Mouse (Mus musculus) embryo, embryonic 10.5 days (tissue): ENCODE measurements at regions not wholly inside any gene's neighbourhood (a gene's known extent, or its start where the extent isn't known, plus 50 kb on each side); places are given as distances from the start of the nearest gene placed in this dataset.

Source experiments
- DNase-seq: peaks from one replicate; pipeline ENCODE4 v3.0.0-alpha.2; 2015; ENCODE audit warnings: low spot score

DNA sequence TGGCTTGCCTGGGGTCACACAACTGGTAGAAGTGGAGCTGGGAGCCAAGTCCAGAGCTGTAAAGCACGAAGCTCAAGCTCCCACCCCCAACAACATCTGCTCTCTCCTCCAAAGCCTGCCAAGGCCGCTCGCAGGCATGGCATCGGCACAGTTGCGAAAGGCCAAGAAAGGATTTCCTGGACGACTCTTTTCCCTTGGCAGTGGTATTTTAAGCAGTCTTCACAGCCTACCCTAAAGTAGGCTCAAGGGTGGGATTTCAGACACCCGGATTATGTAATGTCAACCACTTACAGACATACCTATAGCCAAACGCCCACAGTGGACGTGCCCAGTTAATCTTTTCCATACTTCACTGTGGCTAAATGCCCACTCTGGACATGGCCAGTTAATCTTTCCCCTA lies 162.6 kb downstream of the Inhbb start:
- no peak for DNase-seq

- DNase-seq: no peak
Observed at GRCm38 (mm10) chr1:119256769-119257168, 165.3 kb downstream of the Inhbb start.

- peak; percentile 10 for DNase-seq
Observed at GRCm38 (mm10) chr1:119256097-119256473, 166.0 kb downstream of the Inhbb start.

DNA sequence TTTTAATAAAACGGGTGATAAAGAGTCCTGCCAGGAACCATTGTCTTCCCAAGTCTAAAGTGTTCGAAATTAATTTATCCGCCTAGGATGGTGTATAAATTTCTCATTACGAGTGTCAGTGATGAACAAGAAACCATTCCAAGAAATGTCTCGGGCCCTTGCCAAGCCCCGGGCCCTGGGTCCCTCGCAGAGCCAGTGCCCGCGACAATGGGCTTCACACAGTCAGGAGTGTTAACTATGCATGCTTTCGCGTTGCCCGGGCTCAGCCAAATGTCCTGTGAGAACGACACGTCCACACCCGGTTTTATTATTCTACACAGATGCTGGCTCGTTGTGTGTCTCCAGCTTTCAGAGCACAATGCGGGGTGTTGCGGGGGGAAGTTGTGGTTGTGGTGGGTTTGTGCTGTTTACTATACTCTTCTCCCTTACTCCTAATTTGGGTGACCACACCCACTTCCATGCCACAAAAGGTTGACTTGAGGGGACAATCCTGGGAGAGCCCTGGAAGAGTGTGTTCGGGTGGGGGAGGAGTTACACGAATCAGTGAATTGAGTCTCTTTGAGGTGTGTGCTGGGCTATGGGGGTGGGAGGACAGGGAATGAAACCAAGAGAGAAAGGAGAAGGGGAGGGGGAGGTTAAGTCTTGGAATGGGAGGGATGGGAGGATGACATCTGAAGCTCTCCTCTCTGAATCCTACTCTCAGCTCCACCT lies 166.5 kb downstream of the Inhbb start:
- peak; percentile 22 for DNase-seq

- no peak for DNase-seq
Observed at GRCm38 (mm10) chr1:119254928-119255327, 167.1 kb downstream of the Inhbb start.

DNA sequence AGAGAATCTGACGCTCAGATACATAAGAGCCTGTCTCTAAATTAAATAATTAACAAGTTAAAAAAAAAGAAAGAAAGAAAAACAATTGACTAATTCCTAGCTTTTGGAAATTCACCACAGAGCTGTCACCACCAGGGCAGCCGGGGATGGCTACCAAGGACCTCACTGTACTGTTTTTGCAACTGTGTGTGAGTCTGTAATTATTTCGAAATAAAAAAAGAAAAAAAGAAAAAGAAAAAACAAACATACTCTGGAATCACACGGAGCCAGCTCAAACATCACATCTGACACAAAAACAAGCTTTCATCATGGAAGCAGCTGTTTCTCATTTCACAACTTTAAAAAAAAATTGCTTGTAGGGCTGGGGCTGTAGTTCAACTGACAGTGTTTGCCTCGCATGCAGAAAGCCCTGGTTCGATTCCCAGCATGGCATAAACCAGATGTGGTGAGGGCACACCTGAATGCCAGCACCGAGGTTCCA lies 168.6 kb downstream of the Inhbb start:
- peak; percentile 14 for DNase-seq

DNA sequence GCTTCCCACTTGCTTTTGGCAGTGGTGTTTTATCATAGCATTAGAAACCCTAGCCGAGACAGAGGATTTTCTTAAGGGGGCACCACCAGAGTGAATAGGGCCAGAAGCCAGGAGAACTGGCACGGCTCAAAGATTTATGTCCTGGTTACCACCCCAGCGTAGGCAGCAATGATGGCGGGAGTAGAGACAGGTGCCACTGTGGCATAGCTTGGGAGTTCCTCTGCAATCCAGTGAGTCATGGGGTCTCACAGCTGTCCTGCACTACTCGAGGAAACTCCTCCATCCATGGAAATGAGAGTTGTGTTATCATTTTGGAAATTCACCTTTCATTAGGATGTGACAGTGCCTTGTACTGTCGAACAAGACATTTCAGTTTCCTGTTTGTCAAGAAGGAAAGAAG lies 169.6 kb downstream of the Inhbb start:
- no peak for DNase-seq

DNA sequence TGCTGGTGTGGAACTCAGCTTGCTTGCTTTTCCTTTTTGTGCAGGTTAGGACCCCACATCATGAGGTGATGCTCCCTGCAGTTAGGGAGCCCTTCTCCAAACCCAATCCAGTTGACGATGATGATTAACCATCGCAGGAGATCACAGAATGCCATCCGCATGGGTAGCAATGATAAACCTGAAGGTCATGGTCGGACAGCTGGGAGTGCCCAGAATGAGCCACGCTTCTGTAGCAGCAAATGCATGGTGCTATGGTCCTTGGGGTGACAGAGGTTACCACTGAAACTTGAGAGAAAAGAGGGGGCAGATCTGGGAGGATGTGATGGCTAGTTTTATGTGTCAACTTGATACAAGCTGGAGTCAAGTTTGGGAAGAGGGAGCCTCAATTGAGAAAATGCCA lies 170.3 kb downstream of the Inhbb start:
- DNase-seq: no peak

- DNase-seq: no peak
Observed at GRCm38 (mm10) chr1:119248776-119249495, 173.1 kb downstream of the Inhbb start.

GRCm38 (mm10) chr1:119247117-119247516 lies 174.9 kb downstream of the Inhbb start:
- DNase-seq: no peak

GRCm38 (mm10) chr1:119238463-119238862 lies 183.6 kb downstream of the Inhbb start:
- no peak for DNase-seq

- peak; percentile 21 for DNase-seq
Observed at GRCm38 (mm10) chr1:119236787-119237186, 183.4 kb upstream of the Gli2 start.

- no peak for DNase-seq
Observed at GRCm38 (mm10) chr1:119234449-119234848, 181.0 kb upstream of the Gli2 start.

GRCm38 (mm10) chr1:119226996-119227395 lies 173.6 kb upstream of the Gli2 start:
- DNase-seq: no peak

DNA sequence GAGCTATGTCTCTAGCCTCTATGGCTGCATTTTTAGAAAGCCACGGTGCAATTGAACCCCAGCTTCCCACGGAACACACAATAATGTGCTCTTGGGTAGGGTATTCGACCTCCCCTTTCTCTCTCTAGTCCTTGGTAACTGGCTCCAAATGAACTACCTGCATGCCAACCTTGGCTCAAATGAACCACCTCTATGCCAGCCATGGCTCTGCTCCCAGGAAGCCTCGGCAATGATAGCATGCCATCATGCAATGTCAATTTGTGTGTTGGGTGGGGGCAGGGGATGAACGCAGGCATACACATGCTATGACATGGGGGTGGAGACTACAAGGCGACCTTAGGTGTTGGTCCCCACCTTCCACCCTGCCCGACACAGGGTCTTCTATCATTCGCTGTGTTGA lies 170.5 kb upstream of the Gli2 start:
- DNase-seq: no peak

DNA sequence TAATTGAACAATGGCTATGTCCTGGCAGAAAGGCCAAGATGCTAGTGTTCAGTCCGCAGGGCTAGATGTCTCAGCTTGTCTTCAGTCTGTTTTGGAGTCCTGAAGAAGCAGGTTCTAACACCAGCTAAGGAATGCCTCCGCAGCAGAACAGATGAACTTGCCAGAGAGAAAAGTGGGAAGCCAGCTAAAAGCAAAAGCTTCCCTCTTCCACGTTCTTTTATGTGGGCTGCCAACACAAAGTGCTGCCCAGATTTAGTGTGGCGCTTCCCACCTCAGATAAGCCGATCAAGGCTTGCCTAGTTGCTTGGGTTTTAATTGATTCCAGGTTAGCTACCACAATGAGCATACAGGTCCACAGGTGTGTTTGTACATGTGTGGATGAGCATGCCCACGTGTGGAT lies 168.5 kb upstream of the Gli2 start:
- DNase-seq: no peak

GRCm38 (mm10) chr1:119221012-119221411 lies 167.6 kb upstream of the Gli2 start:
- DNase-seq: no peak

DNA sequence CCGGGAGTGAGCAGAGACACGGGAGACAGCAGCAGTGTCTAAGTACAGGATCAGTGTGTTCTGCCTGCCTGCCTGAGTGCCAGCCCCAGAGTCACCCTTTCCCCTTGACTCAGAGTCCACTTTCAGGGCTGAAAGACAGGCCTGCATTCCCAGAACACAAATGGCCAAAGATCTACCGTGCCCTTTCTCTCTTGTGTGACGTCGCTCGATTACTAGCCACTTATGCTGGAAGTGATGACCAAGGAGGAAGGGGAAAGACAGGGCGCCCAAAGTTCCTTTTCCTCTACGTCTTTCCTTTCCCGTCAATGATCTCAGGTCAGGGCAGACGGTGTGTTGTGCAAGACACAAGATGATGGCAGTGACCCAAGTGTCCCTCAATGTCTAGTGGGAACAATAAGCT lies 166.4 kb upstream of the Gli2 start:
- DNase-seq: no peak

DNA sequence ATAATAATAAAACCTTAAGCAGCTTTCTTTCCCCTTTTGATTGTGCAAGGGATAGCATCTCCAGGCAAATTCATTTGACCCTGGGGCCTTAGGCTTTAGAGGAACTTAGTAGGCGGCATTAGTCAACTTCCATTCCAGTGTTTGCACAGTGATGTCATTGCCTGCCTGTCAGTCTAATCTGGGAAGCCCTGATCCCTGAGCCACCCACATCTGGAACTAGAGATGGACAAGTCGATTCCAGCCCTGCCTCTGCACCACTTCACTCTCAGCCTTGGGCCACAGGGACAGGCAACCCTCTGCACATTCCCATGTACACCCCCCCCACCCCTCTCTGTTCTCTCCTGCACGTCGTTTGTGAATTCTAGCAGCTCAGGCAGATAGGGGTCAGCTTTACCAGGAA lies 164.0 kb upstream of the Gli2 start:
- DNase-seq: peak; percentile 14

DNA sequence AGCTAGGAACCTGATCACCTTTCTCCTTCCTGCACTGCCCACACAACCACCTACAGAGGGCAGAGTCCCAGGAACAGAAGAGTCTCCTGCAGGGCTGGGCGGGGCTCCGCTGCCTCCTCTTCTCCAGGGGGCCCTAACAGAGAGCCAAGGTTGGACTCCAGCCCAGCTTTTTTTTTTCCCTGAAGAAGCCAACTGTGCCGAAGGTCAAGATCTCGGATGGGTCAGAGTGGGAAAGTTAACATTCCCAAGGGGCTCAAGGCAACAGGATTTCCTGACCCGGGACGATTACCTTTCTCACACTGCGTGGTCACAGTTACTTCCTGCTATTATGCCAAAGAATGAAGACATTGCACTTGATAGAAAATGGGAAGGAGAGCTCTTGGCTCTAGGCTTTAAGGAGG lies 156.2 kb upstream of the Gli2 start:
- DNase-seq: no peak

DNA sequence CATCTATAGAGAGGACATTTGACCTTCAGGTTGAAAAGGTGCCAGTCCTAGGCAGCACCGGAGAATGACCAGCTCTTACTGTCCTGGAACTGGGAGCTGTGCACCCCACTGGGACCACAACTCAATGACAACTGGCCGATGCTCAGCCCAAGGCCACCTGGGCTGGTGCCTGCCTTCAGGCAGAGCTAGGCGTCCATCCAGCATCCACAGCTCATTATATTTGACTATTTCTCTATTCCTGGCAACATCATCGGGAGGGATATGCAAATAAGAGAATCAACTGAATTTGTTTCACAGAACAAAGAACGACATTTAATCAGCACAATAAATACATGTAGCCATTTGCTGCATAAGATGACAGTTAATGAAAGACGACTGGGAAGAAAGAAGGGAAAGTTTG lies 149.0 kb upstream of the Gli2 start:
- no peak for DNase-seq

DNA sequence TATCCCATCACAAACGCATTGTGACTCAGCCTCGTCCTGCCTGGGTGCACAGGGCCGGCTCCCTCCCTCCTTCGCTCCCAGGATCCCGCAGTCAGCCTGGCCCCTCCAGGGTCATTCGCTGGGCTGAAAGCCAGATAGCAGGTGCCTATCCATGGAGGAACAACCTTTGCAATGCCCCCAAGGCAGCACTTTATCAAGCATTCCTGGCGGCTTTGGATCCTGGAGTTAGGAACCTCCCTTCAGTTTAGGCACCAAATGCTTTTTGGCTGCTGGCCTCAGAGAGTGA lies 143.9 kb upstream of the Gli2 start:
- no peak for DNase-seq

DNA sequence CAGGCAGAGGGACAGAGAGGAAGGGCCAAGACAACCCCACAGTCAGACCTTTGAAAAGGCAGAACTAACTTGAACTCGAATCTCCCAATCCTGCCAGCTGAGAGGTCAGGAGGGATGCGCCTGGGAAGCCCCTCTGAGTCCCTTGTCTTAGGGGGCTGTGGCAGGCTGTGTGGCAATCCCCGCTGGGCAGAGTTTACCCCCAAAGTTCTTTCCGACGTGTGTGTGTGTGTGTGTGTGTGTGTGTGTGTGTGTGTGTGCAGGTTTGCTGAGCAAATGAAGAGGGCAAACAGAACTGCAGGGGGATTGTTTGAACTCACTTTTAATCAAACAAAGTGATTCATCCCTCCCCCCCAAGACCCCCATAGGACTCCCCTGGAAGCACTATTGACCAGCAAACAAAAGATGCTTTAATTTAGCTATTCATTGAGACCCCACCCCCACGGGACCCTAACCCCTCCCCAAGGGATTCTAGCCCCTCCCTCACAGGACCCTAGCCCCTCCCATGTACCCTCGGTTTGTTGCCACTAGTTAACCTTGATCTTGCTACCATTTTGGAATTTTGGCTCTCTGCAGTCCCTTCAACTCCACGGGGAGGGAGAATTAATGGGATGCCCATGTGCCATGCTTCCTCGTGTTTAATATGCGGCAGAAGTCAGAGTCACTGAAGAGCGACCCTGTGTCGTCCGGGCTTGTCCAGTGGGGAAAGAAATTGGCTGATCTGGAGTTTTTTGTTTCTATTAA lies 143.4 kb upstream of the Gli2 start:
- DNase-seq: peak; percentile 2
